Mouse (Mus musculus) intestine, embryonic 14.5 days (tissue): Measurements from ENCODE around the gene Cd247. TPM values are rescaled to one million over a fixed set of nuclear protein-coding genes. Genes with fewer than 3 reads are reported as not detected.

ENCODE experiments used
- ATAC-seq: fragments of 200-750 bp; cut with Nextera tagmentation; replicated peaks from 2 replicates; pipeline ENCODE4 v1.8.0; 2017; ENCODE audit warnings: low read depth, moderate number of reproducible peaks, moderate TSS enrichment, moderate library complexity; ENCODE audit not compliant: low FRiP score, low TSS enrichment
- DNase-seq: peaks from one replicate; pipeline ENCODE4 v3.0.0-alpha.2; 2018; ENCODE audit warnings: low spot score
- H3K27ac ChIP-seq: fragments of 300-500 bp; sonication (generic); 2 replicates; pipeline ENCODE4 v1.5.1; 2014; ENCODE audit warnings: low read depth, mild to moderate bottlenecking, control low read depth
- H3K27me3 ChIP-seq: fragments of 300-500 bp; sonication (generic); replicated peaks from 2 replicates; pipeline ENCODE4 v1.6.1; 2014; ENCODE audit warnings: low read length, control low read depth; ENCODE audit not compliant: control insufficient read depth, insufficient read depth
- H3K36me3 ChIP-seq: fragments of 300-500 bp; sonication (generic); 2 replicates; pipeline ENCODE4 v1.6.1; 2014; ENCODE audit warnings: low read length, control low read depth; ENCODE audit not compliant: control insufficient read depth, insufficient read depth
- H3K4me1 ChIP-seq: fragments of 300-500 bp; sonication (generic); replicated peaks from 2 replicates; pipeline ENCODE4 v1.6.1; 2014; ENCODE audit warnings: low read length, control low read depth, mixed read lengths; ENCODE audit not compliant: control insufficient read depth, insufficient read depth
- H3K4me2 ChIP-seq: fragments of 300-500 bp; sonication (generic); 2 replicates; pipeline ENCODE4 v1.6.1; 2014; ENCODE audit warnings: low read length
- H3K4me3 ChIP-seq: fragments of 300-500 bp; sonication (generic); 2 replicates; pipeline ENCODE4 v1.5.1; 2014; ENCODE audit warnings: low read depth, low read length, control low read depth, mixed read lengths
- H3K9ac ChIP-seq: fragments of 300-500 bp; sonication (generic); 2 replicates; pipeline ENCODE4 v1.6.1; 2014; ENCODE audit warnings: mild to moderate bottlenecking, low read length
- H3K9me3 ChIP-seq: fragments of 300-500 bp; sonication (generic); 2 replicates; pipeline ENCODE4 v1.6.1; 2016; ENCODE audit warnings: low read length, control low read depth; ENCODE audit not compliant: control insufficient read depth
- whole genome bisulfite sequencing: fragments of 180-500 bp; shearing (Covaris S2); extraction: QIAGEN DNeasy Blood & Tissue Kit; methylation state at CpG from one replicate; pipeline ENCODE4 v1.1.7; 2014; 5-methylcytosine and 5-hydroxymethylcytosine counted together
- polyA plus RNA-seq: library from polyadenylated mRNA; unstranded; fragments of >200 nt; fragmentation: Nextera tagmentation; extraction: Ambion mirVana; gene quantifications from 2 replicates; pipeline ENCODE4 v1.2.1, GENCODE M21; 2014

The Cd247 gene
- polyA plus RNA-seq, 1 experiment from 2014 or later = 0.81 TPM

- Histone ChIP-seq H3K9ac (no peak overlapping the region), H3K27me3 (no peaks in the 10 kb centered on the region), H3K4me1 (peaks cover 11% of the 10 kb centered on the region), H3K9me3 (no peaks in the 10 kb centered on the region), H3K4me2 (no peak overlapping the region), H3K36me3 (no peaks in the 10 kb centered on the region), H3K27ac (no peak overlapping the region), H3K4me3 (no peak overlapping the region)
- DNase-seq (no peak), ATAC-seq (no peak)
- 82% methylated on average over 4 of the region's 4 CpGs for WGBS
Observed at GRCm38 (mm10) chr1:165819147-165819546, 30.7 kb downstream of the Cd247 start.

GRCm38 (mm10) chr1:165822031-165822430 is 33.5 kb downstream of the Cd247 start:
- peaks cover 3% of the 10 kb centered on the region; the same call in 1 of the 2 replicates for H3K4me1 ChIP-seq
- no peak overlapping the region for H3K4me3 ChIP-seq
- 84% methylated on average over 2 of the region's 2 CpGs for WGBS
- ATAC-seq = no peak
- H3K4me2 ChIP-seq = no peak overlapping the region
- H3K27ac ChIP-seq = no peak overlapping the region
- no peaks in the 10 kb centered on the region for H3K9me3 ChIP-seq
- H3K27me3 ChIP-seq = no peaks in the 10 kb centered on the region
- no peaks in the 10 kb centered on the region for H3K36me3 ChIP-seq
- no peak overlapping the region for H3K9ac ChIP-seq
- no peak for DNase-seq

GRCm38 (mm10) chr1:165828173-165828572 is 39.7 kb downstream of the Cd247 start:
- Histone ChIP-seq H3K27me3 (no peaks in the 10 kb centered on the region), H3K36me3 (no peaks in the 10 kb centered on the region), H3K9me3 (no peaks in the 10 kb centered on the region), H3K9ac (no peak overlapping the region), H3K27ac (no peak overlapping the region), H3K4me3 (no peak overlapping the region), H3K4me1 (0 out of 2 replicates have a peak, but pooled peaks cover 2% of the 10 kb centered on the region), H3K4me2 (no peak overlapping the region)
- WGBS = 76% methylated on average over 5 of the region's 5 CpGs
- no peak for ATAC-seq
- no peak for DNase-seq

- WGBS = 85% methylated on average over 6 of the region's 6 CpGs
- Histone ChIP-seq H3K27ac (no peak overlapping the region), H3K27me3 (no peaks in the 10 kb centered on the region), H3K4me3 (no peak overlapping the region), H3K4me1 (peaks cover 3% of the 10 kb centered on the region; the same call in 1 of the 2 replicates), H3K9me3 (no peaks in the 10 kb centered on the region), H3K36me3 (no peaks in the 10 kb centered on the region), H3K4me2 (no peak overlapping the region), H3K9ac (no peak overlapping the region)
- no peak for ATAC-seq
- no peak for DNase-seq
Observed at GRCm38 (mm10) chr1:165828615-165829014, 40.1 kb downstream of the Cd247 start.

GRCm38 (mm10) chr1:165829890-165830289 is 41.4 kb downstream of the Cd247 start:
- no peaks in the 10 kb centered on the region for H3K9me3 ChIP-seq
- DNase-seq (no peak), ATAC-seq (no peak)
- no peak overlapping the region for H3K27ac ChIP-seq
- no peak overlapping the region for H3K4me2 ChIP-seq
- no peak overlapping the region for H3K9ac ChIP-seq
- 88% methylated on average over 5 of the region's 5 CpGs for WGBS
- no peak overlapping the region for H3K4me3 ChIP-seq
- no peaks in the 10 kb centered on the region for H3K36me3 ChIP-seq
- no peaks in the 10 kb centered on the region for H3K27me3 ChIP-seq
- peaks cover 15% of the 10 kb centered on the region for H3K4me1 ChIP-seq

GRCm38 (mm10) chr1:165833244-165833643 is 44.8 kb downstream of the Cd247 start:
- ATAC-seq = no peak

GRCm38 (mm10) chr1:165833910-165834632 is 45.6 kb downstream of the Cd247 start:
- H3K9ac ChIP-seq = no peak overlapping the region
- H3K9me3 ChIP-seq = no peaks in the 10 kb centered on the region
- ATAC-seq (no peak), DNase-seq (no peak)
- H3K4me2 ChIP-seq = peak overlapping the region; percentile 40
- peak overlapping the region; percentile 3; the same call in 1 of the 2 replicates for H3K4me3 ChIP-seq
- no peaks in the 10 kb centered on the region for H3K36me3 ChIP-seq
- peaks cover 35% of the 10 kb centered on the region for H3K4me1 ChIP-seq
- peaks cover 3% of the 10 kb centered on the region for H3K27me3 ChIP-seq
- 17% methylated on average over 17 of the region's 17 CpGs for WGBS
- H3K27ac ChIP-seq = 0 out of 2 replicates have a peak overlapping the region, but pooled peaks have one; percentile 5

More at GRCm38 (mm10) chr1:165833244-165833643, 44.8 kb downstream of the Cd247 start:
- Histone ChIP-seq H3K27ac (no peak overlapping the region), H3K9ac (no peak overlapping the region), H3K4me3 (no peak overlapping the region), H3K4me1 (peaks cover 35% of the 10 kb centered on the region), H3K27me3 (no peaks in the 10 kb centered on the region), H3K9me3 (no peaks in the 10 kb centered on the region), H3K4me2 (no peak overlapping the region), H3K36me3 (no peaks in the 10 kb centered on the region)
- DNase-seq = no peak
- WGBS = 25% methylated on average over 4 of the region's 4 CpGs

- no peak for DNase-seq
- Histone ChIP-seq H3K27ac (0 out of 2 replicates have a peak overlapping the region, but pooled peaks have one; percentile 5), H3K4me2 (peak overlapping the region; percentile 40), H3K9ac (no peak overlapping the region), H3K4me1 (peaks cover 35% of the 10 kb centered on the region), H3K4me3 (peak overlapping the region; percentile 3; the same call in 1 of the 2 replicates), H3K9me3 (no peaks in the 10 kb centered on the region), H3K36me3 (no peaks in the 10 kb centered on the region), H3K27me3 (peaks cover 9% of the 10 kb centered on the region)
- ATAC-seq = no peak
- 20% methylated on average over 12 of the region's 12 CpGs for WGBS
Observed at GRCm38 (mm10) chr1:165834633-165834975, 46.1 kb downstream of the Cd247 start.

- Histone ChIP-seq H3K4me1 (peaks cover 38% of the 10 kb centered on the region), H3K36me3 (no peaks in the 10 kb centered on the region), H3K9me3 (no peaks in the 10 kb centered on the region), H3K9ac (no peak overlapping the region), H3K27me3 (peaks cover 20% of the 10 kb centered on the region), H3K4me2 (no peak overlapping the region), H3K27ac (no peak overlapping the region), H3K4me3 (no peak overlapping the region)
- no peak for ATAC-seq
- WGBS = 2% methylated on average over 6 of the region's 6 CpGs
- no peak for DNase-seq
Observed at GRCm38 (mm10) chr1:165836461-165836860, 48.0 kb downstream of the Cd247 start.
